Mouse (Mus musculus): ENCODE results near the gene 2610028H24Rik. TPM values are rescaled to one million over a fixed set of nuclear protein-coding genes. Genes with fewer than 3 reads are reported as not detected.

2610028H24Rik gene
- polyA plus RNA-seq, 1 experiment from 2014 or later = not detected

DNA sequence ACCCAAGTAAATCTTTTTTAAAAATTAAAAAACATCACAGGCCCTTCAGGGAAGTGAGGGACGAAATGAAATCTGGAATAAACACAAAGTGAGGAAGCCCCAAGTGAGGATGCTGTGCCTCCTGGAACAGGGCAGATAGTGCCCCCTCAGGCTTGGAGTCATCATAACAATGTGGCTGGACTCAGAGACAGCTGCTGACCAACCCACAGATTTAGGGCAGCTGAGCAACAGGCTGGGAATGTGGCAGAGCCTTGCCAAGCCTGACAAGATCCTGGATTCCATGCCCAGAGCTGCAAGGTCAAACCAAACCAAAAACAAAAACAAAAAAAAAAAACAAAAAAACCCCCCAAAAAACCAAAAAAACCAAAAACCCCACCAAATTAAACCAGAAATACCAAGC is 12.4 kb downstream of the 2610028H24Rik start:
- H3K4me1 ChIP-seq (replicated peaks; ENCODE audit: control insufficient read depth, insufficient read depth, low read length) = no peaks in the 10 kb centered on the region
- no peak for ATAC-seq
- 88% methylated on average over 1 of the region's 1 CpGs for WGBS

DNA sequence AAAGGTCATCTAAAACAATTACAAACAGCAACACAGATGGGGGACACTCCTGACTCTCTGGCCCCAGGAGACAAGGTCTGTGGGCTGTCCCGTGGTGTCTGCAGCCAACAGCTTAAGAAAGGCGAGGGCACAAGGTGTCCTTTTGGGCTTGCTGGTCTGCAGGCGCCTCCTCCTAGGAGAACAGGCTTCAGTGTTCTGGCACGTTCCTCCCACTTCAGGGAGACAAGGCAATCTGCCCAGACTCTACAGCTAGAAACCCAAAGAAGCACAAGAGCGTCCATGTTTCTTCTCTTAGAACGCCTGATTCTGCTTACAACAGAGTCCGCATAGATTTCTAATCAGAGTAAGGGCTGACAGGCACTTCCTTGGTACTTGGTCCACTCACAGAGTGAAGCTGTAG is 13.4 kb downstream of the 2610028H24Rik start:
- WGBS = 95% methylated on average over 7 of the region's 7 CpGs
- Histone ChIP-seq H3K4me2 (replicated peaks; ENCODE audit: low read depth) (no peak overlapping the region), H3K4me1 (replicated peaks; ENCODE audit: control insufficient read depth, insufficient read depth, low read length) (no peaks in the 10 kb centered on the region), H3K4me3 (ENCODE audit: low read depth, low read length) (no peak overlapping the region), H3K36me3 (ENCODE audit: control insufficient read depth, insufficient read depth) (no peaks in the 10 kb centered on the region), H3K9ac (ENCODE audit: low read depth, low read length) (no peak overlapping the region), H3K27ac (ENCODE audit: low read depth, low read length) (no peak overlapping the region), H3K27me3 (replicated peaks; ENCODE audit: control insufficient read depth, insufficient read depth, low read length) (no peaks in the 10 kb centered on the region), H3K9me3 (ENCODE audit: control insufficient read depth) (no peaks in the 10 kb centered on the region)
- no peak for ATAC-seq
- no peak for TF ChIP-seq CTCF (IDR thresholded peaks at IDR 0.05; ENCODE audit: low read depth)

More for the DNA sequence above, 12.4 kb downstream of the 2610028H24Rik start:
- Histone ChIP-seq H3K4me3 (ENCODE audit: low read depth, low read length) (no peak overlapping the region), H3K36me3 (ENCODE audit: control insufficient read depth, insufficient read depth) (no peaks in the 10 kb centered on the region), H3K9me3 (ENCODE audit: control insufficient read depth) (no peaks in the 10 kb centered on the region), H3K27ac (ENCODE audit: low read depth, low read length) (no peak overlapping the region), H3K9ac (ENCODE audit: low read depth, low read length) (no peak overlapping the region), H3K27me3 (replicated peaks; ENCODE audit: control insufficient read depth, insufficient read depth, low read length) (no peaks in the 10 kb centered on the region), H3K4me2 (replicated peaks; ENCODE audit: low read depth) (no peak overlapping the region)
- no peak for TF ChIP-seq CTCF (IDR thresholded peaks at IDR 0.05; ENCODE audit: low read depth)

DNA sequence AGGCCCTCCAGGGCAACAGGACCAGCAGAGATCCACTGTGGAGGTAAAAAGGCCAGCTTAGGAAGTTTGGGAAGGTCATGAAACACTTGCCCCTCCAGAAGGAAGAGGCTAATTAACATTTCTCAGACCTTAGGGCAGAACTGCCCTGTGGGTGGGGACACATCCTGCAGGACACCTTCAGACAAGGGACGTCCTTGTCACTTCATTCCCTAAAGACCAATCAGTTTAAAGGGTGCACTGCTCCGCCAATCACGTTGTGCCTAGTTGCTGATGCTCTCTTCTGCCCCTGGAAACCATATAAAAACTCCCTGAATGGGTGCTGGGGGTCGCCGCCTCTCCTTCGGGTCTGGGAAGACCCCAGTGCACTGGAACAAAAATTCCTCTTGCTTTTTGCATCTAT is 13.8 kb downstream of the 2610028H24Rik start:
- Histone ChIP-seq H3K4me2 (replicated peaks; ENCODE audit: low read depth) (no peak overlapping the region), H3K4me3 (ENCODE audit: low read depth, low read length) (no peak overlapping the region), H3K36me3 (ENCODE audit: control insufficient read depth, insufficient read depth) (no peaks in the 10 kb centered on the region), H3K27ac (ENCODE audit: low read depth, low read length) (no peak overlapping the region), H3K9ac (ENCODE audit: low read depth, low read length) (no peak overlapping the region), H3K4me1 (replicated peaks; ENCODE audit: control insufficient read depth, insufficient read depth, low read length) (no peaks in the 10 kb centered on the region), H3K9me3 (ENCODE audit: control insufficient read depth) (no peaks in the 10 kb centered on the region), H3K27me3 (replicated peaks; ENCODE audit: control insufficient read depth, insufficient read depth, low read length) (no peaks in the 10 kb centered on the region)
- WGBS = 88% methylated on average over 6 of the region's 6 CpGs
- no peak for ATAC-seq
- no peak for TF ChIP-seq CTCF (IDR thresholded peaks at IDR 0.05; ENCODE audit: low read depth)

GRCm38 (mm10) chr10:76468203-76469162 is 19.6 kb downstream of the 2610028H24Rik start, which contains the start of the genes Mcm3ap and Ybey:
Gene Mcm3ap, plus strand, starts transcription at chr10:76468927.
Gene Ybey, minus strand, starts transcription at chr10:76469114.
- H3K27ac ChIP-seq (ENCODE audit: low read depth, low read length) = peak within 1 kb of the TSS; percentile 70
- H3K27me3 ChIP-seq (replicated peaks; ENCODE audit: control insufficient read depth, insufficient read depth, low read length) = no peaks in the 10 kb centered on the region
- peak within 1 kb of the TSS; percentile 65 for H3K4me2 ChIP-seq (replicated peaks; ENCODE audit: low read depth)
- no peaks in the 10 kb centered on the region for H3K9me3 ChIP-seq (ENCODE audit: control insufficient read depth)
- H3K4me3 ChIP-seq (ENCODE audit: low read depth, low read length) = peak within 1 kb of the TSS; percentile 90
- ATAC-seq = peak; percentile 91
- no peaks in the 10 kb centered on the region for H3K4me1 ChIP-seq (replicated peaks; ENCODE audit: control insufficient read depth, insufficient read depth, low read length)
- TF ChIP-seq CTCF (IDR thresholded peaks at IDR 0.05; ENCODE audit: low read depth) = peak; percentile 69
- peak within 1 kb of the TSS; percentile 81 for H3K9ac ChIP-seq (ENCODE audit: low read depth, low read length)
- WGBS = 1% methylated on average over 55 of the region's 55 CpGs
- peaks cover 33% of the 10 kb centered on the region for H3K36me3 ChIP-seq (ENCODE audit: control insufficient read depth, insufficient read depth)

GRCm38 (mm10) chr10:76473759-76474158 is 24.9 kb downstream of the 2610028H24Rik start:
- Histone ChIP-seq H3K9ac (ENCODE audit: low read depth, low read length) (no peak overlapping the region), H3K27ac (ENCODE audit: low read depth, low read length) (no peak overlapping the region), H3K4me1 (replicated peaks; ENCODE audit: control insufficient read depth, insufficient read depth, low read length) (no peaks in the 10 kb centered on the region), H3K4me3 (ENCODE audit: low read depth, low read length) (no peak overlapping the region), H3K4me2 (replicated peaks; ENCODE audit: low read depth) (no peak overlapping the region), H3K36me3 (ENCODE audit: control insufficient read depth, insufficient read depth) (peaks cover 70% of the 10 kb centered on the region), H3K27me3 (replicated peaks; ENCODE audit: control insufficient read depth, insufficient read depth, low read length) (no peaks in the 10 kb centered on the region), H3K9me3 (ENCODE audit: control insufficient read depth) (no peaks in the 10 kb centered on the region)
- no peak for ATAC-seq
- WGBS = 97% methylated on average over 5 of the region's 5 CpGs
- no peak for TF ChIP-seq CTCF (IDR thresholded peaks at IDR 0.05; ENCODE audit: low read depth)

- 92% methylated on average over 13 of the region's 13 CpGs for WGBS
- Histone ChIP-seq H3K27ac (ENCODE audit: low read depth, low read length) (no peak overlapping the region), H3K36me3 (ENCODE audit: control insufficient read depth, insufficient read depth) (peaks cover 91% of the 10 kb centered on the region), H3K9ac (ENCODE audit: low read depth, low read length) (no peak overlapping the region), H3K27me3 (replicated peaks; ENCODE audit: control insufficient read depth, insufficient read depth, low read length) (no peaks in the 10 kb centered on the region), H3K4me2 (replicated peaks; ENCODE audit: low read depth) (no peak overlapping the region), H3K9me3 (ENCODE audit: control insufficient read depth) (no peaks in the 10 kb centered on the region), H3K4me1 (replicated peaks; ENCODE audit: control insufficient read depth, insufficient read depth, low read length) (no peaks in the 10 kb centered on the region), H3K4me3 (ENCODE audit: low read depth, low read length) (no peak overlapping the region)
- ATAC-seq = no peak
- no peak for TF ChIP-seq CTCF (IDR thresholded peaks at IDR 0.05; ENCODE audit: low read depth)
Measured at GRCm38 (mm10) chr10:76480851-76481250, 32.0 kb downstream of the 2610028H24Rik start.
